Comparison of ENCODE assay signal across 21 mouse cellular contexts in the genomic region with DNA sequence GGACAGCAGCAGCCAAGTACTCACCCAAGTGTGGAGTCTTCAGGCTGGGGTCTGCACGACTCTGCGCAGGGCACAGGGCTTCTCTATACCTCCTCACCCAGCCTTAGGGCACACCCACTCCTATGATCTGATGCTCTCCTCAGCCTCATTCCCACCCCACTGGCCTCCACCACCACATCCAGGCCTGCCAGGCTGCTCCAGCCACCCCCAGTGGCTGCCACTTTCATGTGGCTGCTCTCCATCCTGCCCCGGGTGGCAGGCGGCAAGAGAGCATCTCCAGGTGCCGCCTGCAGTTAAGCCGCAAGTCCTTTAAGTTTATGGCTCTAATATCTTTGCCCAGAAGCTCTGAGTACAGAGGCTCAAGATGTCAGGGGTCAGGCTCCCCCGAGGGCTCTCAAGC. TPM values are rescaled to one million over a fixed set of nuclear protein-coding genes. Genes with fewer than 3 reads are reported as not detected.
"Had no signal": no experiment of that assay in that cellular context is flagged by ENCODE, and none has a peak within 500 bp of the region (broad histone marks: within the 10 kb centered on the region; RNA-seq: fewer than 3 reads in every experiment).

No protein-coding gene starts in this region.

- ATAC-seq: intestine, postnatal 0 days; liver, embryonic 12.5 days had no signal

- H3K36me3 ChIP-seq: limb, embryonic 10.5 days; limb, embryonic 13.5 days; liver, embryonic 12.5 days; liver, embryonic 15.5 days; lung, embryonic 15.5 days; midbrain, embryonic 10.5 days; neural tube, embryonic 12.5 days; neural tube, embryonic 15.5 days; stomach, embryonic 15.5 days had no signal

- DNase-seq: kidney, adult 2 months; kidney, postnatal 10 days; kidney, postnatal 36 days; liver; lung, adult 18-20 months; lung, postnatal 36 days; midbrain, embryonic 14.5 days; right cerebral cortex, adult 18-20 months; right cerebral cortex, postnatal 25 days; spleen, adult 18-20 months had no signal

- H3K9me3 ChIP-seq: limb, embryonic 10.5 days; limb, embryonic 13.5 days; liver, embryonic 12.5 days; liver, embryonic 15.5 days; lung, embryonic 15.5 days; megakaryocyte, embryonic 14.5 days; midbrain, embryonic 10.5 days; neural tube, embryonic 12.5 days; neural tube, embryonic 15.5 days; stomach, embryonic 15.5 days had no signal

- H3K27ac ChIP-seq: limb, embryonic 10.5 days; limb, embryonic 13.5 days; liver, embryonic 12.5 days; liver, embryonic 15.5 days; lung, embryonic 15.5 days; midbrain, embryonic 10.5 days; neural tube, embryonic 12.5 days; neural tube, embryonic 15.5 days; stomach, embryonic 15.5 days had no signal

- H3K27me3 ChIP-seq: lung, embryonic 15.5 days; neural tube, embryonic 15.5 days; stomach, embryonic 15.5 days had no signal

- H3K4me3 ChIP-seq: limb, embryonic 10.5 days; limb, embryonic 13.5 days; liver, embryonic 12.5 days; liver, embryonic 15.5 days; lung, embryonic 15.5 days; megakaryocyte, embryonic 14.5 days; midbrain, embryonic 10.5 days; neural tube, embryonic 12.5 days; neural tube, embryonic 15.5 days; stomach, embryonic 15.5 days had no signal

- H3K4me2 ChIP-seq: limb, embryonic 13.5 days; liver, embryonic 12.5 days; liver, embryonic 15.5 days; lung, embryonic 15.5 days; neural tube, embryonic 12.5 days; neural tube, embryonic 15.5 days; stomach, embryonic 15.5 days had no signal

- H3K4me1 ChIP-seq: limb, embryonic 13.5 days; liver, embryonic 12.5 days; liver, embryonic 15.5 days; lung, embryonic 15.5 days; neural tube, embryonic 12.5 days; neural tube, embryonic 15.5 days; stomach, embryonic 15.5 days had no signal

- H3K9ac ChIP-seq: limb, embryonic 13.5 days; liver, embryonic 12.5 days; liver, embryonic 15.5 days; lung, embryonic 15.5 days; neural tube, embryonic 12.5 days; neural tube, embryonic 15.5 days; stomach, embryonic 15.5 days had no signal

RNA-seq across cellular contexts. Expression of a gene that starts 8.1 kb away (rescaled TPM):
- polyA plus RNA-seq: limb, embryonic 10.5 days; liver, embryonic 12.5 days; liver, embryonic 15.5 days had no signal
